Mouse (Mus musculus) ovary, postnatal 10 days (tissue): ENCODE data around the gene Nek3.
"Not testable (repeated sequence)": the region's sequence is repeated elsewhere in the genome, so short reads cannot be mapped to it uniquely, and the experiment has no call there.

Experiments used
- DNase-seq: peaks from one replicate; pipeline ENCODE4 v3.0.0; 2022; ENCODE audit warnings: low spot score

Nek3 gene

GRCm38 (mm10) chr8:22143764-22144491 is 22.3 kb downstream of the Nek3 start:
- DNase-seq = no peak

GRCm38 (mm10) chr8:22142592-22142991 is 23.6 kb downstream of the Nek3 start:
- no peak for DNase-seq

- DNase-seq = no peak
Measured at GRCm38 (mm10) chr8:22141836-22142385, 24.3 kb downstream of the Nek3 start.

- not testable (repeated sequence) for DNase-seq
Measured at GRCm38 (mm10) chr8:22136462-22136861, 29.8 kb downstream of the Nek3 start.

- DNase-seq = no peak
Measured at GRCm38 (mm10) chr8:22134750-22135135, 31.5 kb downstream of the Nek3 start.

GRCm38 (mm10) chr8:22134078-22134749 is 32.0 kb downstream of the Nek3 start:
- no peak for DNase-seq

GRCm38 (mm10) chr8:22132062-22132461 is 34.2 kb downstream of the Nek3 start:
- no peak for DNase-seq

- peak; percentile 9 for DNase-seq
Measured at GRCm38 (mm10) chr8:22124220-22125152, 41.7 kb downstream of the Nek3 start, which contains the start of gene Nek5. Gene Nek5 (minus strand): TSS chr8:22125053.

- DNase-seq = no peak
Measured at GRCm38 (mm10) chr8:22107020-22107419, 59.2 kb downstream of the Nek3 start.

- DNase-seq = no peak
Measured at GRCm38 (mm10) chr8:22091568-22091967, 74.7 kb downstream of the Nek3 start.

- DNase-seq = no peak
Measured at GRCm38 (mm10) chr8:22089226-22089625, 77.0 kb downstream of the Nek3 start.

- DNase-seq = no peak
Measured at GRCm38 (mm10) chr8:22079313-22080007, 86.8 kb downstream of the Nek3 start.
